Mouse (Mus musculus) ES-E14 (cell line): ENCODE measurements around the gene Midn. TPM values are rescaled to one million over a fixed set of nuclear protein-coding genes. Genes with fewer than 3 reads are reported as not detected.

Experiments used
- DNase-seq: peaks from one replicate; pipeline ENCODE4 v3.0.0-alpha.2; 2013; ENCODE audit warnings: low read depth, low spot score
- H3K27ac ChIP-seq: 2 replicates; pipeline ENCODE4 v1.5.1; 2012; ENCODE audit warnings: low read depth, mild to moderate bottlenecking, low read length, moderate library complexity, mixed read lengths; ENCODE audit not compliant: poor library complexity, insufficient read depth, severe bottlenecking
- H3K36me3 ChIP-seq: 2 replicates; pipeline ENCODE4 v1.6.1; 2012; ENCODE audit warnings: mild to moderate bottlenecking, low read length, moderate library complexity, mixed read lengths; ENCODE audit not compliant: control insufficient read depth, poor library complexity, insufficient read depth, severe bottlenecking
- H3K4me1 ChIP-seq, 2 experiments: fragments of 150-350 bp in 1 of 2; sonication (generic) in 1 of 2; 2 replicates each; pipeline ENCODE4 v1.6.1; 2012; ENCODE audit warnings: low read length in 2 of 2, mild to moderate bottlenecking in 1 of 2, mixed read lengths in 1 of 2; ENCODE audit not compliant: control insufficient read depth in 2 of 2, insufficient read depth in 2 of 2, poor library complexity in 1 of 2
- H3K4me3 ChIP-seq, 2 experiments: fragments of 150-350 bp in 1 of 2; sonication (generic) in 1 of 2; 2 replicates each; pipeline ENCODE4 v1.5.1; 2012; ENCODE audit warnings: low read length in 2 of 2, low read depth in 1 of 2, mild to moderate bottlenecking in 1 of 2, mixed read lengths in 1 of 2; ENCODE audit not compliant: insufficient read depth in 1 of 2, poor library complexity in 1 of 2, severe bottlenecking in 1 of 2
- H3K9ac ChIP-seq: 2 replicates; pipeline ENCODE4 v1.6.1; 2012; ENCODE audit warnings: low read depth, mild to moderate bottlenecking, low read length, mixed read lengths; ENCODE audit not compliant: poor library complexity, insufficient read depth, severe bottlenecking
- H3K9me3 ChIP-seq: fragments of 150-350 bp; sonication (generic); 2 replicates; pipeline ENCODE4 v1.6.1; 2012; ENCODE audit warnings: low read depth, mild to moderate bottlenecking, low read length; ENCODE audit not compliant: control insufficient read depth, insufficient read depth
- CHD2 ChIP-seq: IDR thresholded peaks from 2 replicates; pipeline ENCODE4 v1.6.1; 2014; ENCODE audit warnings: mild to moderate bottlenecking, low read depth, low read length, inconsistent platforms
- HCFC1 ChIP-seq: IDR thresholded peaks from 2 replicates; pipeline ENCODE4 v1.6.1; 2012; ENCODE audit warnings: low read length, inconsistent platforms, borderline replicate concordance; ENCODE audit not compliant: insufficient read depth
- MAFK ChIP-seq: IDR thresholded peaks from 2 replicates; pipeline ENCODE4 v1.6.1; 2014; ENCODE audit warnings: mild to moderate bottlenecking, low read depth, low read length, inconsistent platforms; ENCODE audit not compliant: insufficient read depth
- ZC3H11A ChIP-seq: IDR thresholded peaks from 2 replicates; pipeline ENCODE4 v1.6.1; 2012; ENCODE audit warnings: low read depth, mild to moderate bottlenecking, inconsistent platforms, low read length, borderline replicate concordance
- ZNF384 ChIP-seq: IDR thresholded peaks from 2 replicates; pipeline ENCODE4 v1.6.1; 2012; ENCODE audit warnings: low read depth, low read length, inconsistent platforms
- in situ Hi-C, 2 experiments: fragments of 600-800 bp; cut with MboI; formaldehyde crosslinking; loops; one replicate each; pipeline ENCODE4 v1.15.1; 2025; ENCODE audit warnings: low sequenced_read_pairs in 2 of 2, inconsistent platforms in 1 of 2; ENCODE audit not compliant: unreplicated experiment in 2 of 2
- total RNA-seq: library from RNA; depleted of rRNA; stranded (reverse); fragments of 300-350 nt; gene quantifications from 2 replicates; pipeline ENCODE4 v1.2.3, GENCODE M21; 2012

Gene Midn
- total RNA-seq, 1 experiment, result 38.3 TPM

DNA sequence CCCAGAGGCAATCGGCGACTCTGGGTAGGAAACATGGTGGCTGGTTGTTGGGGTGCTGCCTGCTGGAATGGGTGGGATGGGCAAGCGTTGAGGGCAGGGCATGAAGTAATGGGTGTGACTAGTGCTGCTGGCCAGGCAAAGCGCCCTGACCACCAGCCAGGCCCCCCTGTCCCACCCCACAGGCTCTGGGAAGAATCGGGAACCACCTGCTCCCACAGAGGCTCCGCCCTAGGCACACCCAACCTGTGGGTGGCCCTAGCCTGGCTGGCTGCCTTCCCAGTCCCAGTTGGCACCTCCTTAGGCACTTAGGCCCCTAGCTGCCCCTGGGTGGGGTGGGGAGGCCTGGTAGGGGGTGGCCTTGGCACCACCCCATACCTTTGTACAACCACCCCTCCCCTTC lies 2.2 kb upstream of the Midn start:
- Histone ChIP-seq H3K4me3 (no peak overlapping the region), H3K36me3 (peaks cover 31% of the 10 kb centered on the region), H3K27ac (no peak overlapping the region), H3K4me1 (peaks cover 0 to 26% of the 10 kb centered on the region in 2 experiments; a peak in 3 of 4 replicates), H3K9me3 (no peaks in the 10 kb centered on the region), H3K9ac (no peak overlapping the region)
- DNase-seq, result no peak
- in situ Hi-C loops, result no loop called here
- TF ChIP-seq ZNF384 (no peak), HCFC1 (no peak), MAFK (no peak), ZC3H11A (no peak), CHD2 (no peak)

DNA sequence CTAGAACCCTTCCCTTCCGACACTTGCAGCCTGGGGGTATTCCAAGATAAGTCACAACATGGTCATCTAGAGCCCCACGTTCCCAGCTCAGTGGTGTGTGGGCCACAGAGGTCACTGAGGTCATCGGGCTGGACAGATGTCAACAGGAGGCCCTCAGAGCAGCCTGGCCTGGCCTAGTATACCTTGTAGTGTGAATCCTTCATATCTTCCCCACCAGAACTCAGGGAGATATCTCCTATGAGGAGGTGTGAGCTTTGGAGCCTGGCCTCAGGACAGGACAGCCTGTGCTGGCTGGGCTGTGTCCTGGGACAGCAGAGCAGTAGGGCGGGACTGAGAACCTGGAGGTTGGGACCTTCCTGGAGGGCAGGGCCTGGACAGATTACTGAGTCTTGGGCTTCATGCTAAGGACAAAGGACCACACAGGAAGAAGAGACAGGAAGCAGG lies 1.5 kb upstream of the Midn start:
- in situ Hi-C loops, result no loop called here
- Histone ChIP-seq H3K4me1 (peaks cover 0 to 26% of the 10 kb centered on the region in 2 experiments; a peak in 3 of 4 replicates), H3K4me3 (no peak overlapping the region), H3K36me3 (peaks cover 37% of the 10 kb centered on the region), H3K27ac (peak overlapping the region; percentile 98; the same call in 1 of the 2 replicates), H3K9me3 (no peaks in the 10 kb centered on the region), H3K9ac (no peak overlapping the region)
- no peak for DNase-seq
- TF ChIP-seq CHD2 (no peak), ZC3H11A (no peak), HCFC1 (no peak)

- H3K4me1 ChIP-seq, result peaks cover 0 to 30% of the 10 kb centered on the region in 2 experiments; a peak in 3 of 4 replicates
- TF ChIP-seq CHD2 (no peak), ZC3H11A (no peak), MAFK (no peak), ZNF384 (no peak), HCFC1 (no peak)
- peak overlapping the region in 1 of 2 experiments; percentile 80; a peak in 1 of 4 replicates for H3K4me3 ChIP-seq
- H3K9ac ChIP-seq, result no peak overlapping the region
- in situ Hi-C loops, result no loop called here
- peaks cover 43% of the 10 kb centered on the region for H3K36me3 ChIP-seq
- H3K27ac ChIP-seq, result peak overlapping the region; percentile 98
- no peaks in the 10 kb centered on the region for H3K9me3 ChIP-seq
- no peak for DNase-seq
These were observed 840 bp upstream of the Midn start for GRCm38 (mm10) chr10:80147146-80147718.

- Histone ChIP-seq H3K9ac (peak overlapping the region; percentile 89), H3K27ac (peak overlapping the region; percentile 98), H3K36me3 (peaks cover 46% of the 10 kb centered on the region), H3K9me3 (no peaks in the 10 kb centered on the region), H3K4me3 (peak overlapping the region; percentile 80 to 83), H3K4me1 (peaks cover 0 to 38% of the 10 kb centered on the region in 2 experiments; a peak in 3 of 4 replicates)
- in situ Hi-C loops, result no loop called here
- peak; percentile 78 for DNase-seq
- TF ChIP-seq HCFC1 (peak; percentile 54; the same call in 1 of the 2 replicates), MAFK (peak; percentile 92), CHD2 (no peak), ZNF384 (peak; percentile 92)
These were observed 678 bp downstream of the Midn start for GRCm38 (mm10) chr10:80148610-80149290.
